Mouse (Mus musculus): ENCODE results near the gene Rtp4. TPM values are rescaled to one million over a fixed set of nuclear protein-coding genes. Genes with fewer than 3 reads are reported as not detected.

Rtp4 gene
- total RNA-seq (2023), result 12.0 to 17.4 TPM (median 15.9 TPM) in 4 replicates

GRCm38 (mm10) chr16:23520235-23520871 is at the start of gene Rtp4, which contains the start of gene Masp1:
Rtp4 (plus strand) TSS chr16:23520291.
Masp1 (minus strand) TSS chr16:23520815.

Other genes with a start within 250 kb of the Rtp4 start
- gene Rtp1, start 91.2 kb upstream of the Rtp4 start, total RNA-seq (2023), result not detected in 4 replicates
- gene Masp1, start 524 bp downstream of the Rtp4 start, total RNA-seq (2023), result not detected in 4 replicates

All from B cell, adult 62 days (primary cell).